Mouse (Mus musculus): Measurements from ENCODE around the gene Snd1.

Snd1 gene

GRCm38 (mm10) chr6:28635531-28636348 lies 160.8 kb downstream of the Snd1 start:
- no peak for DNase-seq (ENCODE audit: low spot score)

GRCm38 (mm10) chr6:28640088-28640487 lies 165.1 kb downstream of the Snd1 start:
- DNase-seq (ENCODE audit: low spot score): no peak

- DNase-seq (ENCODE audit: low spot score): peak; percentile 70
Measured at GRCm38 (mm10) chr6:28642909-28643308, 168.0 kb downstream of the Snd1 start.

- no peak for DNase-seq (ENCODE audit: low spot score)
Measured at GRCm38 (mm10) chr6:28645231-28645630, 170.3 kb downstream of the Snd1 start.

- no peak for DNase-seq (ENCODE audit: low spot score)
Measured at GRCm38 (mm10) chr6:28656511-28656910, 181.6 kb downstream of the Snd1 start.

GRCm38 (mm10) chr6:28663004-28663403 lies 188.1 kb downstream of the Snd1 start:
- peak; percentile 35 for DNase-seq (ENCODE audit: low spot score)

GRCm38 (mm10) chr6:28663670-28664069 lies 188.7 kb downstream of the Snd1 start:
- DNase-seq (ENCODE audit: low spot score): no peak

- DNase-seq (ENCODE audit: low spot score): no peak
Measured at GRCm38 (mm10) chr6:28664716-28665115, 189.8 kb downstream of the Snd1 start.

GRCm38 (mm10) chr6:28667586-28667985 lies 192.6 kb downstream of the Snd1 start:
- DNase-seq (ENCODE audit: low spot score): no peak

- no peak for DNase-seq (ENCODE audit: low spot score)
Measured at GRCm38 (mm10) chr6:28669251-28669650, 194.3 kb downstream of the Snd1 start.

- no peak for DNase-seq (ENCODE audit: low spot score)
Measured at GRCm38 (mm10) chr6:28672388-28672787, 197.4 kb downstream of the Snd1 start.

- DNase-seq (ENCODE audit: low spot score): no peak
Measured at GRCm38 (mm10) chr6:28674686-28675085, 199.7 kb downstream of the Snd1 start.

- DNase-seq (ENCODE audit: low spot score): no peak
Measured at GRCm38 (mm10) chr6:28678896-28679295, 204.0 kb downstream of the Snd1 start.

- peak; percentile 71 for DNase-seq (ENCODE audit: low spot score)
Measured at GRCm38 (mm10) chr6:28680537-28680936, 205.6 kb downstream of the Snd1 start.

GRCm38 (mm10) chr6:28681521-28682457 lies 206.8 kb downstream of the Snd1 start:
- peak; percentile 14 for DNase-seq (ENCODE audit: low spot score)

GRCm38 (mm10) chr6:28685052-28685451 lies 210.1 kb downstream of the Snd1 start:
- no peak for DNase-seq (ENCODE audit: low spot score)

GRCm38 (mm10) chr6:28685745-28686144 lies 210.8 kb downstream of the Snd1 start:
- DNase-seq (ENCODE audit: low spot score): no peak

GRCm38 (mm10) chr6:28687776-28688175 lies 212.8 kb downstream of the Snd1 start:
- no peak for DNase-seq (ENCODE audit: low spot score)

- DNase-seq (ENCODE audit: low spot score): no peak
Measured at GRCm38 (mm10) chr6:28692659-28693058, 217.7 kb downstream of the Snd1 start.

- no peak for DNase-seq (ENCODE audit: low spot score)
Measured at GRCm38 (mm10) chr6:28697214-28697613, 222.3 kb downstream of the Snd1 start.

- peak; percentile 20 for DNase-seq (ENCODE audit: low spot score)
Measured at GRCm38 (mm10) chr6:28704612-28705011, 229.7 kb downstream of the Snd1 start.

- peak; percentile 37 for DNase-seq (ENCODE audit: low spot score)
Measured at GRCm38 (mm10) chr6:28705384-28706107, 230.6 kb downstream of the Snd1 start.
